Mouse (Mus musculus) frontal cortex, postnatal 25 days (tissue): ENCODE data around the gene Mapk14.
A peak's percentile ranks its signal among the peaks of the same experiment; 100 is the strongest.
"Not testable (repeated sequence)": the region's sequence is repeated elsewhere in the genome, so short reads cannot be mapped to it uniquely, and the experiment has no call there.

Experiments
- DNase-seq, 2 experiments: peaks; one replicate each; pipeline ENCODE4 v3.0.0; 2022; ENCODE audit warnings: low spot score in 2 of 2

Gene Mapk14

DNA sequence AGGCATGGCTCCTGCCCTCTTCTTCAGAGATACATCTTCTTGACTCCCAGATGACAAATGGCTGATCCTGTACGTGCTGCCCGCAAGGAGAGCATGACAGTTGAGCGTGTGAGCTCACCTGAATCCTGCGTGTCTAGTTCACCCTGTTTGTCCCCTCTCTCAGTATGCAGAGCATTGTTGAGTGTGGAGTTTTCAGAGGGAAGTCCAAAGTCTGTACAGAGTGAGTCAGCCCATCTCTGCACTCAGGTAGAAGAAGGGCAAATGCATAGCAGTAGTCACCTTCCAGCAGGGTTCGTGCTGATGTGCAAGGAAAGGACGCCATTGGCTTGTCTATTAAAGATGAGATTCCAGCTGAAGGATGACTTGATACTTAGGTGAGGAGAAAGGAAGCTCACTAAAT lies 48.1 kb downstream of the Mapk14 start:
- no peak for DNase-seq

DNA sequence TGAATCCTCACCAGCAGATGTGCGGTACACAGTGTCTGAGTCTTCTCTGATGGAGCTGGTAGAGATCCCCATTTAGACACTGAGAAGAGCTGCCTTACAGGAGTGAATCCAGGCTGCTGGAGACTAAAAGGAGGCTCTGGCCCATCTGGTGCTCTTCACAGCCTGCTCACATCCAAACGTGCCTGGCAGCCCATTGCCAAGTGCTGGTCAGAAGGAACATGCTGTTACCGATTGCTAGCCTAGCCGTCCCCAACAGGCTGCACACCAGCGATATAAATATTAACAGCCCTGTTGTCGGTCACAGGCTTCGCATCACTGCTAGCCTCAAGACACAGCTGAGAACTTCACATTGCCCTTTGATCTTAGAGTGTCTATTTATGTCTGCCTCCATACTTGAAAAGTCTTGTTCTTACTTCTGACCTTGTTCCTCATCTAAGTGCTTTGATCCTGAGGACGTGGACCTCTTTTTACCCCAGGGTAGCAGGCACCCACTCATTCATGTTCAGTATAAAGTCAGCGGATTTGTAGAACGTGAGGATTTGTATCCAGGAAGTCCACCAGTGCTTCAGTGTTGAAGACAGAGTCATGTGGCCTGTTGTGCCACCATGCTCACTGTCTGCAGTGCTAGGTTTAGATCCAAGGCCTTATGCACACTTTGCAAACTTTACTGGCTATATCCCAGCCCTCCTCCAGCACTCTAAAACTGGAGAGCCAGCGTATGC lies 52.2 kb downstream of the Mapk14 start:
- peak in 1 of 2 experiments; percentile 28 for DNase-seq

DNA sequence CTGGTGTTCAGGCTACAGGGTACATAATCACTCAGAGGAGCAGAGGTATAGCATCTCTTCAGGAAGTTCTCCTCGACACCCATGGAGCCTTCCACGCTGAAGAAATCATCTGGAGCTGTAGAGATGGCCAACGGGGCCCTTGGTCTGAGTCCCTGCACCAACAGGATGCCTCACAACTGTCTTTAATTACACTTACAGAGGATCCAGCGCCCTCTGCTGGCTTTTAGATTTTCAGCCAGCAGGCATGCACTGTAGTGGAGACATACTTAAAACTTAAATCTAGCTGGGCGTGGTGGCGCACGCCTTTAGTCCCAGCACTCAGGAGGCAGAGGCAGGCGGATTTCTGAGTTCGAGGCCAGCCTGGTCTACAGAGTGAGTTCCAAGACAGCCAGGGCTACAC lies 52.8 kb downstream of the Mapk14 start:
- no peak for DNase-seq

DNA sequence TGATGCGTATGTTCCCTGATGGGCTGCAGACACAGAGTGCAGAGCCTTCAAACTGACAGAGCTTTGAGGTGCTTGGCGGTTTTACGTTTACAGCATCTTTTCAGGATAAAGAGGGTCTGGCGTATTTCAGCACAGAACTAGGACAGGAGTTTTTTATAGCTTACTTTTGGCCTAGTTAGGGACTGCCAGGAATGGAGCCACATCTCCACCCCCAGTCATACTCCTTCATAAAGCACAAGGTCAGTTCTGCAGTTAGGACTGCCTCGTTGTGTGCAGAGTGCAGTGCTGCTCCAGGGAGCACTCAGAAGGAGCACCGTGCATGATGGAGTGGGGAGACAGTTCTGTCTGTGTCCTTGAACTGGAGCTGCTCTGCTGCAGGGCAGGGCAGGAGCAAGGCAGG lies 54.6 kb downstream of the Mapk14 start:
- no peak for DNase-seq

DNA sequence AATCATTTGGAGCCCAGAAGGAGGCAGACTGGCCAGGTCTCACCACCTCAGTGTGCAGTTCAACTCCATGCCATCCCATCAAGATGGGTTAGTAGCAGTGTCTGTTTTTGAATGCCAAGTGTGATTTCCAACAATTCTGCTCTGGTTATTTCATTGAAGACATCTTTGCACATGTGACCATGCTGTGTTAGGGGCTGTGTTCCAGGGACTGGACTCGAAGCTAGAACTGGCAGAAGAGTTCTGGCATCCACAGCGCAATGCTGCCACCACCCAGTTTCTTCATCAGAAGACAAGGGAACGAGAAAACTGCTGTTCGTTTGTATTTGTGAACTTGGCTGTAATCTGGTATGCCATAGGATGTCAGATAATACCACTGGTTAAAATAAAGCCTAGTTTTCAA lies 56.9 kb downstream of the Mapk14 start:
- no peak for DNase-seq

DNA sequence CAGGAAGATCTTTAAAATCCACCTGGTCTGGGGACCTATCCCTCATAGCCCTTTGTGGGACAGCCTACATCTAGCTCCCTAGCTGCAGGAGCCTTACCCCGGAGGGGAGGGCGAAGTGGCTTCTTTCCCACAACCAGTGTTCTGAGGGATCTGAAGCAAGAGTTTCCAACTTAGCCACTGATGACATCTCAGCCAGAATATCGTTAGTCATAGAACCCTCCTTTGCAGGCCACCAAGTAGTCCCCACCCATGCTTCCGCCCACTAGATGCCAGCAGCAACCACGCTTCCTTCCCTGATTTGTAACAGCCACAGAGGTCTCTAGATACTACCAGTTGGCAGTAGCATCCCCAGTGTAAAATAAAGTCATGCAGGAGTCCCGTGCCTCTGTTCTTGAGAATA lies 59.5 kb downstream of the Mapk14 start:
- DNase-seq, result no peak

DNA sequence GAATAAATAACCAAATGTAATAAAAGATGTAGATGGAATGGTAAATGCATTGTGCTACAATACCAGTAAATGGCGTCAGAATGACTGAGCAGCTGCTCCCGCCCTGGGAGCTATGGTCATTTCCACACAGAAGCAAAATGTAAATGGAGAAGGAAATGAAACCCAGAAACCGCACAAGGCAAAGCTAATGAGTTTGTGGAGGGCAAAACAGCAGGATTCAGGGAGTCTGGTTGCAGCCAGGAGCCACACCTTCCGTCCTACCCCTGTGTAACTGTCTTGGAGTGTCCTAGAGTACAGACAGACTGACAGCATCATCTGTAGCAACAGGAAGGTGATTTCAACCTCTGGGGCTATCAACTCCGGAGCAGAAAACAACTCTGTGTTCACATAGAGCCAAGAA lies 65.3 kb downstream of the Mapk14 start:
- no peak for DNase-seq

DNA sequence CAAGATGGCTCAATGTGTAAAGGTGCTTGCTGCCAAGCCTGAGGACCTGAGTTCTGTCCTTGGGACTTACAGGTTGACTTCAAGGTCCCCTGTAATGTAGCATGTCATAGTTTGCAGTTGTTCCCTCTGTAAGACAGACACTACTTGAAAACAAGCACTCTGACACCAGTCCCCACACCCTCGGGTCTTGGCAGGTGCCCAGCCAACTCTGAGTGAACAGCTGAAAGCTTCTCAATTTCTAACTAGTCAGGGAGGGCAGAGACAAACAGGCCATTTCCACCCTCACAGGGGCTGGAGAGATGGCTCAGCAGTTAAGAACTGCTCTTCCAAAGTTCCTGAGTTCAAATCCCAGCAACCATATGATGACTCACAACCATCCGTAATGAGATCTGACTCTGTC lies 66.3 kb downstream of the Mapk14 start:
- DNase-seq, result no peak

DNA sequence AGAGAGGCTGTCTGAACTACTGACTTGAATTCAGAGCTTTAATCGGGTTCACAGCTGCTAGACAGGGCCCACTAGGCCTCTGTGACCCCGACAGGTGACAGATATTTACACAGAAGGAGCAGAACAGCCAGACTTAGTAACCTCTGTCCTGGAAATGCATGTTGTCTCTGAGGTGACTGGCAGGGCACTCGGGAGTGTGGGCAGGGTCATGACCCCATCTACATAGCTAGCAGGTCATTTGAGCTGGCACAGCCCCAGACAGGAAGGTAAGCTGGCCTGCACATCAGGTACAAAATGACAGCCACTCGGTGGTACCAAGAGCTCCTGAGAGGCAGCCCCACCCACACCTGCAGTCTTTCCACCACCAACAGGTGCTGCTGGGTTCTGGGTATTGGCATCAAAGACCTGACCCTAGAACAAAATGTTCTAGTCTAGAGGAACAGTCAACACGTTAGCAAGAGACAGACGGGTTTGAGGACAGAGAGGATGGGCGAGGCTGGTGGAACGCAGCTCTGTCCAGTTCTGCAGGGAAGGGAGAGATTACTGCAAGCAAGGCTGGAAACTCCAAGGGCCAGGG lies 69.7 kb downstream of the Mapk14 start:
- no peak for DNase-seq

DNA sequence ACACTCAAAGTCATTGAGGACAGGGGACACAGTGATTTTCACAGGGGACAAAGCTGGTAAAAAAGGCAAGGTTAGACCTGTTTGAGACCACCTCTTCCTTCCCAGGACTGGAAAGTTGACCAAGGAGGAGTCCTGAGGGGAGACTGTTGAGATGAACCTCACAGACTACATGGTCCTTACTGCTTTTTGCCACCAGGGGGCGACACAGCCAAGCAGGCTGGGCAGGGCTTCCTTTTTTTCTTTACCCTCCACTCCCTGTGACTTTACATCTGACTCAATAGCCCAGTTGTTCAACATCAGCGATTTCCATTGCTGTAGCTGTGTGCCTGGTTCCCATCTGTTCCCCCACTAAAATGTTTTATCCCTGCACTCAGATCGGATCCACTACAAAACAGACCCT lies 70.7 kb downstream of the Mapk14 start:
- peak; percentile 54 to 63 for DNase-seq

DNA sequence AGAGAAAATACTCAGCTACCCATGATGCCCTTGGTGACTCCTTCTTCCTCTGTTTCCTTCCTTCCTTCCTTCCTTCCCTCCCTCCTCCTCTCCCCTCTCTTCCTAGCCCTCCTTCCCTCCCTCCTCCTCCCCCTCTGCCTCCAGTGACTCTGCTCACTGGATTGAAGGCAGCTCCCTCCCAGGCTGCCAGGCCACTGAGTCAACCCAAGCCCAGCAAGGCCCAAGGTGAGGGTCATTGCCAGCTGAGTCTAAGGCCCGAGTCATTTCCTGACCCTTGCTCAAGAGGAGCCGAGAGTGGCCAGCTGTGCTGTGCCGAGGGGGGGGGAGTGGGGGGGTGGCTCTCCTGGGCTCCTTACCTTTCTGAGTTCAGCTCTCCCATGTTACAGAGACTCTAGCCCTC lies 75.1 kb downstream of the Mapk14 start:
- DNase-seq, result no peak

DNA sequence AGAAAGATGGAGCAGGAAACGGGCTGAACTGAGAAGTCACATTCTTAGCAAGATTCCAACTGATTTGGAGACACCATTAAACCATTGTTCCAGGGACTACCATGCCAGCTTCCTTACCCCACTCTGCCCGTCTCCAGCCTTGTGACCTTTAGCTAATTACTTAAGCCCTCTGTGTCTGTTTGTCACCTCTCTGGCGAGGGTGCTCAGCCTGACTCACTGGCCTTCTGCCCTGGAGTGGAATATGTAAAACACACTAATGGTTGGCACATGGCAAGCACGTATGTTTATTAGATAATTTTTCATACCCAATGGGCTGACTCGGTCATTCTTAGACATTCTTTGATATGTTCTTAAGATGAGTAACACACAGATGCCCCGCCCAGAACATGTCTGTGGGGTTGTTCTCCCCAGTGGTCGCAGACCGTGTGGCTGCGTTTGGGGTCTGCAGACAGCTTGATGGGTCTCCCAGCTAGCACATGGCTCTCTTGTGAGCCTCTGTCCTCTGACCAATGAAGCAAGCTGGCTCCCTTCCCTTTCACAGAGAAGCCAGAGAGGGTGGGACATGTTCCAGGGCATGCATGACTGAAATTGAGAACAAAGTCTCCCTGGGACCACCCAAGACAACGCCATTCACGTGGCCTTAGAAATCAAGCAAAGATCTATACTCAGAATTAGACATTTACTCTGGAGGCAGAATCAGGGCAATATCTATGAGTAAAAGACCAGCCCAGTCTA lies 75.8 kb downstream of the Mapk14 start:
- no peak for DNase-seq

DNA sequence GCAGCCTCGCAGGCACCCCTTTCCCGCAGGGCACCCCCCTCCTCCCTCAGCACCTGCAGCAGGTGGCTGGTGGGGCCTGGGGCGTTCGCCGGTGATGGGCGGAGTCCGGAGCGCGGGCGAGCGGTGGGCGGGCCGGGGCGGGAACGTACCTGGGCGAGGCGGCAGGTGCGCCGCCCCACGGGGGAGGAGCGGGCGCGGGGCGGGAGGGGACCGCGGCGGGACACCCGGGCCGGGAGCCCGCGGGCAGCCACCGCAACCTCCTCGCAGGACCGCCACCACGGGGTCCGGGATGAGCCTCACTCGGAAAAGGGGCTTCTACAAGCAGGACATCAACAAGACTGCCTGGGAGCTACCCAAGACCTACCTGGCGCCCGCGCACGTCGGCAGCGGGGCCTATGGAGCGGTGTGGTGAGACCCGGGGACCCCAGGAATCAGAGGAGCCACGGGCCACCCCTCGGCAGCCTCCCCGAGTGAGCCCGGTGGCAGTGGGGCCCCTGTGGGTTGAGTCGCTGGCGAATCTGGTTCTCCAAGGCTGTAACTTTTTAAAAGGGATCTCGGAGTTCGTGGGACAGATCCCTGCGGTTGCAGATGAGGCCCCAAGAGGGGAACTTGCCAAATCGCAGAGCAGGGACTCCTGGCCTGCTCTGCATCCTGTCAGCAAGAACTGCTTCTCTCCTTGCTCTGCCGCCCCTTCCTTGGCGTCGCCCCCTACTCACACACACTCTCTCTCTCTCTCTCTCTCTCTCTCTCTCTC lies 78.2 kb downstream of the Mapk14 start, which contains the start of gene Mapk13:
Mapk13 (plus strand) TSS at position 177 of the 754 bp plus-strand sequence.
- no peak for DNase-seq

DNA sequence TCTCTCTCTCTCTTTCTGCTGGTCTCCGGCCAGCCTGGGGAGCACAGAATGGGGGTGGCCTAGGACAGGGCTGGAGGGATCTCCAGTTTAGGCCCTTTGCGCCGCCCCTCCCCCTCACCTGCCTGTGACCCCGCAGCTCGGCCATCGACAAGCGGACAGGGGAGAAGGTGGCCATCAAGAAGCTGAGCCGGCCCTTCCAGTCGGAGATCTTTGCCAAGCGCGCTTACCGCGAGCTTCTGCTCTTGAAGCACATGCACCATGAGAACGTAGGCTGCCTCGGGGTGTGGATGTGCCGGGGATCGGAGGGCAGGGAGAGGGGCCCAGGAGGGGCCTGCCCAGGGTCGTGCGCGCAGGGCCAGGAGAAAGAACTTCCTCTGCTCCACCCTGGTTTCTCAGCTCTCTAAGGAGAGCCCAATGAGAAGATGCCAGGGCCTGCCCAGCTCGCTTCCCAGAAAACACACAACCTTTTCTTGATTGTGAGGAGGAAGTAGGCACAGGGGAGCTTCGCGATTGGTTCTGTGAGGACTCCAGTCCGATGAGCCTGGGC lies 78.8 kb downstream of the Mapk14 start:
- DNase-seq, result no peak

DNA sequence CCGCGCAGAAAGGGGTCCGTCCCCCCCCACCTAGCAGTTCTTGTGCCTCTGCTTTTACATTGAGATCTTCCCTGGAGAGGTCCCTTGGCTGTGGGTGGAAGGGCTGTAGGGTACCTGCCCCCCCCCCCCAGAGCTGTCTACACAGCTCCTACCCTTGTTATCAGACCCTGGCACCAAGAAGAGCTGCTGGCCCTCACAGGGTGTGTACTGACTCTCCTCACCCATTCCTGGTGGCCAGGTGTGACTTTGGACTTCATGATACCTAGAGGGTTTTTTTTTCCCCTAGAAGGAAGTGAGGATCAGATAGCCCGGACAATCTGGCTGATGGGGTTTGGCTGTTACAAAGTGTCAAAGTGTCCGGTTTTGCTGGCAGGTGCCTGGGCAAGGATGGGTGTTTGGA lies 80.2 kb downstream of the Mapk14 start:
- no peak for DNase-seq

DNA sequence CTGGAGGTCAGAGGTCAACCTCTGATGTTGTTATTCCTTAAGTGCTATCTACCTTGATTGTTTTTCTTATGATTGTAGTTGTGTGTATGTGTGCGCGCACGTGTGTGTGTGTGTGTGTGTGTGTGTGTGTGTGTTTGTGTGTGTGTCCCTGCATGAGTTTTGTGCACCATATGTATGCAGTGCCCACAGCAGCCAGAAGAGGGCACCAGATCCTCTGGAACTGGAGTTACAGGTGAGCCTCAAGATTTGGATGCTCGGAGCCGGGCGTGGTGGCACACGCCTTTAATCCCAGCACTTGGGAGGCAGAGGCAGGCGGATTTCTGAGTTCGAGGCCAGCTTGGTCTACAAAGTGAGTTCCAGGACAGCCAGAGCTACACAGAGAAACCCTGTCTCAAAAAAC lies 83.2 kb downstream of the Mapk14 start:
- not testable (repeated sequence) for DNase-seq

DNA sequence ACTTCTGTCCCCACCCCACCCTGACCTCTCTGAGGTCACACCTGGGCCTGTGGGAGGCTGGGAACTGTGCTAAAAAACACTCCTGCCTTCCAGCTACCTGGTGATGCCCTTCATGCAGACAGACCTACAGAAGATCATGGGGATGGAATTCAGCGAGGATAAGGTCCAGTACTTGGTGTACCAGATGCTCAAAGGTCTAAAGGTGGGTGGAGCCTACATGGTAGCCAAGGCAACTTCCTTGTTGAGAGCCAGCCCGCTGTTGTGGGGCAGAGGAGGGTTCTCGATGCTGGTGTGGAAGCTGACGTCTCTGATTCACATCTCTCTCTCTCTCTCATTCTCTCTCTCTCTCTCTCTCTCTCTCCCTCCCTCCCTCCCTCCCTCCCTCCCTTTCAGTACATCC lies 84.0 kb downstream of the Mapk14 start:
- DNase-seq, result no peak

DNA sequence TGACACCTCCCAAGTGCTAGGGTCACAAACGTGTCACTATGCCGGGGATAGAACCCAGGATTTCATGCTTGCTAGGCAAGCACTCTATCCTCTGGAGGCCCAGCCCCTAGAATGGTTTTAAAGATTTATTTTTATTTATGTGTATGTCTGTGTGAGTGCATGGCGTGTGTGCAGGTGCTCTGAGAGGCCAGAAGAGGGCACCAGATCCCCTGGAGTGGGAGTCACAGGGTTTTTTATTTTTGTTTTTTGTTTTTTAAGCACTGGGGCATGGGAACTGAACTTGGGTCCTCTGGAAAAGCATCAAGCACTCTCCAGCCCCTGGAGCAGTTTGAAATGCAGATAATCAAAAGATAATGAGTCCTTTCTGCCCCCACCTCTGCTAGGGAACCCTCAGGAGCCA lies 85.7 kb downstream of the Mapk14 start:
- DNase-seq, result no peak

DNA sequence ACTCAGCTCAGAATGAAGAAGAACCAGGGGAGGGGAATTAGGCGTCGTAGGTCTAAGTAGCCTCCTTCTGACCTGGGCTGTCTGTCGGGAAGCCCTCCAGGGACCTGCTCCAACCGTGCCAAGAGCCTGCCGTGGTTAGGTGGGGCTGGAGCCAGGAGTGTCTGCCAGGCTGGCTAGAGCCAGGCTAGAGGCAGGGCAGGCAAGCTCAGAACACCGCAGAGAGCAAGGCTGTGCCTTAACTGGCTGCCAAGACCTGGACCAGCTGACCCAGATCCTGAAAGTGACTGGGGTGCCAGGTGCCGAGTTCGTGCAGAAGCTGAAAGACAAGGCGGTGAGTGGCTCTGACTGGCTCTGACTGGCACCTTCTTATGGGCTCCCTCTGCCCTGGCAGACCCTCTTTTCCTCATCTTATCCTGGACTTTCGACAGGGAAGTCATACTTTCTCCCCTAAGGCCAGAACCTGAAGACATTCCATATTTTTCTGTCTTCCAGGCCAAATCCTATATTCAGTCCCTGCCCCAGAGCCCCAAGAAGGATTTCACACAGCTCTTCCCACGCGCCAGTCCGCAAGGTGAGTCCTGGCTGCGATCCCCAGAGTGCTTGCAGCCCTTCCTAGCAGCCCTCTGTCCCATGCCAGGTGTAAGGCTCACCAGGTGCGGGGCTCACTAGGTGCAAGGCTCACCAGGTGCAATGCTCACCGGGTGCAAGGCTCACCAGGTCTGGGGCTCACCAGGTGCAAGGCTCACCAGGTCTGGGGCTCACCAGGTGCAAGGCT lies 86.3 kb downstream of the Mapk14 start:
- no peak for DNase-seq

DNA sequence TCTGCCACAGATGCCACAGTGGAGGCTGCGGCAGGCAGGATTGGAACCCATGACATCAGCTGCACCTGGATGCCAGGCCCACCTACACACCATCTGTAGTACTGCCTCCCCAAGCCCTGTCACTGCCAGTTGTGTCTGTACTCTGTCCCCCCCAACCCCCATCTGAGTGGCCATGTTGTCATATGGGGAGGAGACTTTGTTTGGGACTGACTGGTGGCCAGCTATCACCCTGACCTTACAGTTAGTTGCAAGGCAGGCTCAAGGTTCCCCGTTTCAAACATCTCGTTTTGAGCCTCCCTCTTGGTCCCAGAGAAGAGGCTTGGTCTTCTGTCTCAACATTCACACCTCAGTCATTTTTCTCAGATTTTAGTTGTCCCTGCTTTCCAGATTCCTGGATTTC lies 88.6 kb downstream of the Mapk14 start:
- no peak for DNase-seq

DNA sequence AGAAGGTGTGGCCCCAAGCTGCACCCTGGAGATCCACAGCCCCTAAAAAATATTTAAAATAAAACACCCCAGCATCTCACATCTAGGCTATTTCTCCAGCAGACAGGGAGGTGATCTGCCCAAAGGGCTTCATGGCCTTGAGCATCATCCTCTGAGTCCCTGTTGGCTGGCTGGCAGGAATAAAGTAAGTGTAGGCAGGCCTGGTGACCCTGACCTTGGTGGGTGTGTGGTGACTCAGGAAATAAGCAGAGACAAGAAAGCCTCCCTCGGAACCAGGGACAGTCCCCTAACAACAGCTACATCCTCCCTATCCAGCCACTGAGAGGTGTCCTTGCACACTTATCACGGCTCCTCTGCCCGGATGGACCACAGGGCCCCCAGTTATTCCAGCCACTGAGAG lies 89.7 kb downstream of the Mapk14 start:
- DNase-seq, result no peak
